Mouse (Mus musculus): Measurements from ENCODE around the gene Wfdc17.

GRCm38 (mm10) chr11:83689918-83690317 lies 13.9 kb upstream of the Wfdc17 start:
- TF ChIP-seq POLR2A (IDR thresholded peaks at IDR 0.05; ENCODE audit: insufficient read depth, low read length) (no peak), CTCF (IDR thresholded peaks at IDR 0.05; ENCODE audit: low read depth, low read length) (no peak)

Data from ES-Bruce4 (cell line).